Mouse (Mus musculus) CH12F3 (cell line): Measurements from ENCODE around the gene Olfr370.
"Not testable (repeated sequence)": the region's sequence is repeated elsewhere in the genome, so short reads cannot be mapped to it uniquely, and the experiment has no call there.

Source experiments
- in situ Hi-C: fragments of 300-500 bp; cut with MboI; formaldehyde crosslinking; loops from 2 replicates; pipeline ENCODE4 v1.14.3; 2020; ENCODE audit warnings: low sequenced_read_pairs

The Olfr370 gene

DNA sequence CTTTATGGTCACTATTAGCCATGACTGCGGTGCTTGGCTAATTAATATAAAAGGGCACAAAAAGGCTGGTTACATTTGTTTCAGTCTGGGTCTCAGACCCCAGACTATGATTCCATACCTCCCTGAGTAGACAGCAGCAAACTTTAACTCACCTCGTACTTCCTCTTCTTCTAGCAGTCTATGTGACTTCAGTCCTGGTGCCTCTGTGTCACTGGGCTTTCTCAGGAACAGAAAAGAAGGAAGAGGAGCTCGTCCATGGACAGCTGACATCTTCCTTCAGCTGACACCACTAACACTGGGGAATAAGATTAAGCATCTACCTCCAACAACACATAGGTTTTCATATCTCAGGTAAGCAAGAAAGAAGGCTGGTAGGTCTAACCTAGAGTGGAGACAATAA lies at the start of gene Olfr370:
Gene Olfr370 (plus strand): TSS at position 45 of the 400 bp plus-strand sequence.
- in situ Hi-C loops = no loop called here

DNA sequence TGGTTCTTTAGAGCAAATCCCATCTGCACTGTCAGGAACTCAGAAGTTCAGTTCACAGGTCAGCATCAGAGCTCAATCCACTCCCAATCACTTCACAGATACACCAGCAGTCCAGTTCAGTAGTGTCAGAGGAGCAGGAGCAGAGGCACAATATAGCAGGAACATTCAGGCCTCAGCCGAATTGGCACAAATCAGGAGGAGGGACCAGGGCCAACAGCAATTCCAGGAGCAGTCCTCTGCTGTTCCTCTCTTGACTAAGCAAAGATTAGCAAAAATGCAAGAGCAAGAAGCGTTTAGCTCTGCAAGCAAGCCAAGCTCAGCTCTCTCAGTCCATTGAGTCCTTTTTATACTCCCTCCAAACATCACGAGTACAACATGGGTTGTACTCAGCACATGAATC lies 23.9 kb upstream of the Olfr370 start:
- in situ Hi-C loops = no loop called here

GRCm38 (mm10) chr8:83520432-83520831 lies 15.1 kb upstream of the Olfr370 start:
- in situ Hi-C loops = no loop called here

GRCm38 (mm10) chr8:83520907-83521306 lies 14.7 kb upstream of the Olfr370 start:
- in situ Hi-C loops = not testable (repeated sequence)

DNA sequence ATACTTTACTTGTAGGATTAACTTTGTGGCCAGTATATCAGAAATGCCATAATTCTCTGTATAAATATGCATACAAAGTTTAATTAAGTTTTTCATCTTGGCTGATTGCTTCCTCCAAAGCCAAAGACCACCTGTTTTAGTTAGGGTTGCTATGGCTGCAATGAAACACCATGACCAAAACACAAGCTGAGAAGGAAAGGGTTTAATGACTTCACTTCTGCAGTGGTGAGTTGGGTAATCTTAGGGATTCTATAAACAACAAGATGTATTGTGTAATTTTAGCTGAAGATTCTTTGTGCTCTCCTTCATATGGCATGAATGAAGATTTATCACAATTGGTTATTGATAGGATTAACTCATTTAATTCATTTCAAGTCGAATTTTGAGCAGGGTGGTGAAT lies 14.3 kb upstream of the Olfr370 start:
- in situ Hi-C loops = no loop called here

GRCm38 (mm10) chr8:83534802-83535201 lies 778 bp upstream of the Olfr370 start:
- in situ Hi-C loops = no loop called here

DNA sequence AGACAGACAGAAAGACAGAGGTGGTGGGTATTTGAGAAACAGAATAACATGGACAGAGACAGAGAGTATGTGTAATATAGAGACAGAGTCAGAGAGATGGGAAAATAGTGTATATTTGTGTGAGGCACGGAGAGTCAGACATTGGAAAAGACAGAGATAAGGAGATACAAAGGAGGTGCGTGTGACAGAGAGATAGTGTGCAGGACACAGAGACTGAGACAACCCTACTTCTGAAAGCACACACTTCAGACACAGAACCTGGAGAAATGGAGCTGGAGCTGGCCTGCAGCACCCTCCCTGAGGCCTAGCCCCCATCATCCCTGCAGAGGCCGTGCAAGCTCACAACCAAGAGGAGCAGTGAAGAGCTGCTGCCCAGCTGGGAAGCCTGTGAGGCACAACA lies 27.1 kb downstream of the Olfr370 start:
- in situ Hi-C loops = no loop called here

DNA sequence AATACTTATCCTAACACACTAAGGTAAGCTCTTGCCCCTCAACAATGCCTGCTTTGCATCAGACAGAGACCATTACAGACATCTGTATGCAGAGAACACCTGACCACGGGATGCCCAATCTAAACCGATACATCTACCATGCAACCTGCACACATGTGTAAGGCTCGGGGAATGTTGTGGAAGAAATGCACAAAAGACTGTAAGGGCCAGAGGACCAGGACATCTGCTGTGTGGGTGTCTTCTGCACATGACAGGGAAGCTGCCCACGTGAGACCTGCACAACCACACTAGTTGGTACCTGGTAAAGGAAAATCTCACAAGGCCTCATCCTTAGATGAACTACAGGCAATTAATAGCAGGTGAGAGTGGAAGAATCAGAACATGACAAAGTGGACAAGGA lies 27.7 kb downstream of the Olfr370 start:
- in situ Hi-C loops = no loop called here

DNA sequence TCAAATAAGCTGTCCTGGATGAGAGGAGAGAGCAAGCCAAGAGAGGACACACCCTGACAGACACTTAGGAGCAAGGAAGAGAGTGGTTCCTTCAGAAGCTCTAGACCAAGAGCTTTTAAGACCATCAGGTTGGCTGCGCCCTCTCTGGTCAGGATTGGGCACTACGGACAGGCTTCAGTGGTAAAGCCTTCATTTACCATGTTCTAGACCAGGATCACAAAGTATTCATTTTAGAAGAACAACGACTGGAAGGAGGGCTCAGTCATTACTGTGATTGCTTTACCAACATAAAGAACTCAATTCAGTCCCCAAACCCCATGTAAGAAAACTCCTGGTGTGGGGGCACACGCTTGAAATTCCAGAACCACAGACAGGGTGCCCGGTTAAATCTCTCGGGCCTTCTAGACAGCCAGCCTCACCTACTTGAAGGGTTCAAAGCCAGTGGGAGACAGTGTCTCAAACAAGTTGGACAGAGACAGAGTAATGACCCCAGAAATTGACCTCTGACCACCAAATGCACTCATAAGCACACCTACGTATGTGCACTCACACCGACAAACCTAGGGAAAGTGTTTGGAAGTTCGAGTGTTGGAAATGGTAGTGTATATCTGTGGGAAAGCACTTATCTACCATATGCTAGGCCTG lies 30.3 kb downstream of the Olfr370 start:
- in situ Hi-C loops = no loop called here

DNA sequence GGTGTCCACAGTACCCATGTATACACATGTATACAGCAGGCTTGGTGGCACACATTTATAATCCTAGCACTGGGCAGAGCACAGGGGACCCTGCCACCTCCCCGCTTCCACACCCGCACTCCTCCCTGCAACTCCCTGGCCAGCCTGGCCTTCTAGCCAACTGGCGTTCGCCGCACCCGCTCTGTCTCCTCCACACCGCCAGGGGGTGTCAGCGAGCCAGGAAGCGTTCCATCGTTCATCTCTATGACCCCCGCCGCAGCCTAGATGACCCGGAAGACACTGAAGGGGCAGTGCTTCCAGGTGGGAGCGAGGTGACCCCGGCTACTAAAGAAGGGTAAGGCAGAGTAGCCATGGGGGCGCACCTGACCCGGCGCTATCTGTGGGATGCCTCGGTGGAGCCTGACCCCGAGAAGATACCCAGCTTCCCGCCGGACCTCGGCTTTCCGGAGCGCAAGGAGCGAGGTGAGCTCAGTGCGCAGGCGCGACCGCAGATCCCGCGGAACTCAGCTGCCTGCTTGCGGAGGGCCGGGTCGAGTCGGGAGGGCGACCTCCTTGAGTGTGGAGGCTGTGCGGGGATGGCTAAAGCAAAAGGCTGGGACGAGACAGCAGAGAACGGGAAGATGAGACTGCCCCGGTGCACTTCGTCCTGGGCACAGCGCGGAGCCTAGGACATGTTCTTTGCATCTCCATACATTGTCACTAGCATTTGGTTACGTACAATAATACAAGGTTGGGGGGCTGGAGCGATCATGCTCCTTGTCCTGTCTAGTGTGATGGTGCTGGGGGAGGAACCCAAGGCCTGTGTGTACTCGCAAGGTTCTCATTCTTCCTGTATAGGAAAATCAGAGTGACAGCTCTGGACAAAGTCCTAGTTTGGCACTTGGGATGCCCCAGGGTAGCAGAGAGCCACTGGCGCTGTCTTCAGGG lies 31.2 kb downstream of the Olfr370 start, which contains the start of gene Ndufb7:
Gene Ndufb7 (plus strand): TSS at position 203 of the 927 bp plus-strand sequence.
- in situ Hi-C loops = no loop called here

DNA sequence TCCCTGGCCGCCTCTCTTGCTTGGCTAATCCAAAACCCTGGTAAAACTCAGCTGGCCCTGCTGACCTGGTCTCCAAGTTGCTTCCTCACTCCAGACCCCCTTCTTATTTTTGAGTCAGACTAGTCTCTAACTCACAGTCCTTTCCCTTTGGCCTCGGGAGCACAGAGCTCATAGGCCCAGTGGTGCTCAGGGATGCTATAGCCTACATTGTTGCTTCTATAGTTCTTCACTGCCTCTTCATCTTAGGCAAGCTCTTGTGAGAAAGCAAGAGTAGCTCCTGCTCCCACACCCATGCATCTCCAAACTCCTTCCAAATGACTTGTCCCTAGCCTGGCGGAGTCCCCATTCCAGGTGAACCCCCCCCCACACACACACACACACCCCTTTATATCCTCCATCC lies 32.1 kb downstream of the Olfr370 start:
- in situ Hi-C loops = no loop called here

DNA sequence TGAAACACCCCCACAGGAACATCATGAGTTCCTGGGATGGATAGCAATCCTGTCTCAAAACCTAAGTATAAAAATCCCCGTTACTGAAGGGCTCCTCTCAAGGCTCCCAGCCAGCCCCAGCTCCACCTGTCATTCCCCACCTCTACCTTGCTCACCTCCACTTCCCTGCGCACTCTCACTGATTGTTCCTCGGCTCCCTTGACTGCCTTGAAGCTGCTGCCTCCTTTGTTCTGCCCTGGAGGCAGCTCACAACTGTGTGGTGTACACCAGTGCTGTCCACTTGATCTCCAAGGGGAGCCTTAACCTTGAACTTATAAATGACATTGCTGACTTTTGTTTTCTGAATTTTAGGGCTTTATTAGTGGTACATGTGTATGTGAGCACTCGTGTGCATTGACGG lies 32.5 kb downstream of the Olfr370 start:
- in situ Hi-C loops = no loop called here

DNA sequence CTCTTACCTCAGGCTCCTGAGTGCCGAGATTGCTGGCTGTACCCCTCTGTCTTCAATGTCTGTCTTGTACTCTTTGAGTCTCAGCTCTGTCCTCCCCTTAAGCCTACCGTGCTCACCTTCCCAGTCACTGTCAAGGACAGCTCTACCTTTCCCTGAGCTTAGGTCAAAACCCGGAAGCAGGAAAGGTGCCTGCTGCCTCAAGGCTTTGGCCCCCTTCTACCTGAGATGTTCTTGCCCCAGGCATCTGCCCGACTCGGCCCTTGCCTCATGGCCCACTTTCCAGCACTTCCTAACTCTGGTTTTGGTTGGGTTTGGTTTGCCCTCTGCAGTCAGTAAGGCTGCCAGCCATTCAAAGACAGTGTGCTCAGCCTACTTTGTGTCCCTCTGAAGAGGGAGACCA lies 33.2 kb downstream of the Olfr370 start:
- in situ Hi-C loops = no loop called here

DNA sequence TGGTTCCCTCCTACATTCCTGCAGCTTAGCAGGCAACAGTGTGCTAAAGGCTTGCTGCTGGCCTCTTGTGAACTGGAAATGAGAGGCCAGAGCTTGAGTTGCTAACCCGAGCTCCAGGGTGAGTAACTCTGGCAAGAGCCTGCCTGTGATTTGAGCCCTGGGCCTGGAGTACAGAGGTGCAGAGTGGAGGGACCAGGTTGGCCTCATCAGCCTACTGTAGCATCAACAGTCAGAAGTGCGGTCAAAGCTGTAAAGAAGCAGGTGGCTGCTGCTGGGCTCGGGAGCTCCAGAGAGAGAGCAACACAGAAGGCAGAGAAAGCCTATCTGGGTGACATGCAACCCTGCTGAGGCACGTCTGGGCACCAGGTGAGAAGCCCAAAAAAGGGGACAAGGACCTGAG lies 33.6 kb downstream of the Olfr370 start:
- in situ Hi-C loops = no loop called here

GRCm38 (mm10) chr8:83570272-83571000 lies 34.9 kb downstream of the Olfr370 start:
- in situ Hi-C loops = no loop called here

DNA sequence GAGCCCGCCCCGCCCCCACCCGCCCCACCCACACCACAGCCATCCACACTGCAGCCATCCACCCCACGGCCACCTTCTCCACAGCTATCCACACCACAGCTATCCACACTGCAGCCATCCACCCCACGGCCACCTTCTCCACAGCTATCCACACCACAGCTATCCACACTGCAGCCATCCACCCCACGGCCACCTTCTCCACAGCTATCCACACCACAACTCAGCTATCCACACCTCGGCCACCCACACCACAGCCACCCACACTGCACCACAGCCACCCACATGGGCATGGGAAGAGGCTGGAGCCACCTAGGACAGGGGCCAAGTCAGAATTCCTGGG lies 35.4 kb downstream of the Olfr370 start:
- in situ Hi-C loops = not testable (repeated sequence)

DNA sequence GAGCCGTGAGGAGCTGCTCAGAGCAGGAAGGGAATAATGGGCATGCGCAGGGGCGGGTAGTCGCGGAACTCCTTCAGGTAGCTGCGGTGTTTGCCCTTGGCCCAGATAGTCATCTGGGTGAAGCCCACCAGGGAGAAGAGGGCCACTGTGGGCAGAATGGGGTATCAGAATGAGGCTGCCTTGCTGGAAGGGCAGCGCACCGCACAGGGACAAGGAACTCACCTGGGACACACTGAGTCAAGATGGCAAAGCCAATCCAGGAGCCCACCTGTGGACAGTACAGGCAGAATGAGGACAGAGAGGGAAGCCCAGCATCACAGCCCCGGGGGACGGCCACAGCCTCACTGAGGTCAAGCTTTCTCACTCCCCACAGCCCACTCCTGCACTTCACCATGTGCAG lies 36.2 kb downstream of the Olfr370 start:
- in situ Hi-C loops = no loop called here

- in situ Hi-C loops = no loop called here
Observed at GRCm38 (mm10) chr8:83572246-83572812, 36.7 kb downstream of the Olfr370 start.

DNA sequence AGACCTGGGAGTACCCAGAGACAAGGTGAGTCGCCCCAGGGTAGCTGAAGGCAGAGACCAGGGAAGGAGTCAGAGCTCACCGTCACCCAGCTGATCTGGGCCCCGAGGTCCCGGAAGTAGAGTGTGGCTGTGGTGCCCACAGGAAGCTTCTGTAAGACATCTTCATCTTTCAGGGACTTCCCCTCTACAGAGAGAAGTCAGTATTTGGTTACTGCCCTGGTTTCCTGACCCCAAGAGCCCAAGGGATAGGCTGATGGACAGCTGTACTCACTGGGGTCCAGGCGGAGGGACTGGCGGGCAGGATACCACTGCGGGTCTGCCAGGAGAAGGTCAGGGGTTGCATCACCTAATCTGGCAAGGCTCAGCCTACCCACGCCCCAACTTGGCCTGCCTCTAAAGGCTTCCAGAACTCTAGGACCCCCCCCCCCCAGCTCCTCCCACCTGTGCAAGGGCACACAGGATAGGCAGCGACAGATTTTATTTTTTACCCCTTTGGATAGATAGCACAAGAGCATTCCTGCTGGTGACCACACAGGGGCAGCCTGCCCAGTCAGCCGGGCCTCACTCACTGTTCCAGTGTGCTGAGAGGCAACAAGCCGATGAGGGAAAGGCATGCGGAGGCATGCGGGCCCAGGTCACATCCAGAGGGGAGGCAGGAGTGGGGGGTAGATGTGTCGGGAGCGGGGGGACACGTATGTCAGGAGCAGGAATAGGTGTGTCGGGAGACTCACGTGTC lies 37.7 kb downstream of the Olfr370 start:
- in situ Hi-C loops = no loop called here

GRCm38 (mm10) chr8:83574631-83575315 lies 39.2 kb downstream of the Olfr370 start:
- in situ Hi-C loops = no loop called here
